Mouse (Mus musculus) testis, adult 2 months (tissue): ENCODE measurements around the gene Gm49352. TPM values are rescaled to one million over a fixed set of nuclear protein-coding genes. Genes with fewer than 3 reads are reported as not detected.
"Not testable (repeated sequence)": the region's sequence is repeated elsewhere in the genome, so short reads cannot be mapped to it uniquely, and the experiment has no call there.

Source experiments
- H3K27ac ChIP-seq: fragments of 200-500 bp; 2 replicates; pipeline ENCODE4 v1.5.1; 2012; ENCODE audit warnings: low read depth, low read length; ENCODE audit not compliant: control insufficient read depth, insufficient read depth
- H3K27me3 ChIP-seq: fragments of 200-500 bp; 2 replicates; pipeline ENCODE4 v1.6.1; 2012; ENCODE audit warnings: mild to moderate bottlenecking, low read length, moderate library complexity; ENCODE audit not compliant: control insufficient read depth, insufficient read depth
- H3K36me3 ChIP-seq: fragments of 200-500 bp; 2 replicates; pipeline ENCODE4 v1.6.1; 2012; ENCODE audit warnings: mild to moderate bottlenecking, low read length; ENCODE audit not compliant: control insufficient read depth, insufficient read depth
- H3K4me1 ChIP-seq: fragments of 200-500 bp; 2 replicates; pipeline ENCODE4 v1.6.1; 2012; ENCODE audit warnings: low read length; ENCODE audit not compliant: control insufficient read depth, insufficient read depth
- H3K4me3 ChIP-seq: fragments of 200-500 bp; 2 replicates; pipeline ENCODE4 v1.5.1; 2012; ENCODE audit warnings: low read depth, mild to moderate bottlenecking, low read length, moderate library complexity, mixed read lengths; ENCODE audit not compliant: control insufficient read depth
- CTCF ChIP-seq: fragments of 200-500 bp; IDR thresholded peaks from 2 replicates; pipeline ENCODE4 v1.5.1; 2012; ENCODE audit warnings: low read depth, mild to moderate bottlenecking, inconsistent platforms, low read length, moderate library complexity; ENCODE audit not compliant: control insufficient read depth, insufficient read depth, insufficient replicate concordance
- POLR2A ChIP-seq: fragments of 200-500 bp; IDR thresholded peaks from 2 replicates; pipeline ENCODE4 v1.6.1; 2012; ENCODE audit warnings: low read depth, mild to moderate bottlenecking, inconsistent platforms, low read length, moderate library complexity; ENCODE audit not compliant: control insufficient read depth
- polyA plus RNA-seq: library from polyadenylated mRNA; depleted of rRNA; stranded (reverse); fragments of >200 nt; gene quantifications from 2 replicates; pipeline ENCODE4 v1.2.3, GENCODE M21; 2012; rRNA removed

The Gm49352 gene
- polyA plus RNA-seq = not detected in 2 replicates

DNA sequence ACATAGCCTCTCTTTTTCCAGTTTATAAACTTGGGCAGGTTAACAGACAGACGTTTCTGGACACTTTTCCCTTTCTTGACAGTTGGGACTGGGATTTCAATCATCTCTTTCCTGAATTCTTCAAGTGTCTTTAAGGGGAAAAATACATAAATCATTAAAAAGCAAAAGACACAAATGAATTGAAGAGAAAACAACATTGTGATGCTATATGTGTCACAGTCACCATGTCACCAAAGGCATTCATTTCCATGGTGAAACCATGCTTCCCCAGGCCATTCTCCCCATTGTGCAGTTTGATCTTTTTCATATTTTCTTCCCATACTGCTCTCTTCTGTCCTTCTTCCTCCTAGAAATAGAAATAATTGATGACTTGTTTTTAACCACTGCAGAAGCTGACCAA lies at the start of gene Gm49352:
Gene Gm49352 (minus strand): TSS at position 101 of the 400 bp plus-strand sequence.
- not testable (repeated sequence) for H3K4me1 ChIP-seq, H3K27me3 ChIP-seq, H3K27ac ChIP-seq, H3K4me3 ChIP-seq, H3K36me3 ChIP-seq

DNA sequence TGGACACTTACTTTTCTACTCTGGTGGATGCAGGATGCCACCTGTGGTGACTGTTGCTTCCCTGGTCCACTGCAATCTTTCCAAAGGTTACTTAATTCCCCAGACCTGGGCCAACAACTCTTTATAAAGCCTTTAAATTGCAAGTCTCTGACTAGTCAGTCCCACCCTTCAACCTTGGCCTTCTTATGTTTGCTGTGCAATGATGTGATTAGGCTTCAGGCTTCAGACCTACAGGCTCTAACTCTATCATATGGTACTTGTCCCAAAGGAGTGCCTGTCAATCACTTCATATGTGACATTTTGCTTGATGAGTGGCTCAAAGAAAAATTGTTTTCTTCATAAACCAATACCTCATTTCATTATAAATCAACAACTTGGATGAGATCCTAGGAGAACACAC lies 2.1 kb upstream of the Gm49352 start, which contains the start of gene Cts3:
Gene Cts3 (minus strand): TSS at position 101 of the 400 bp plus-strand sequence.
- Histone ChIP-seq H3K4me1 (no peaks in the 10 kb centered on the region), H3K4me3 (no peak within 1 kb of the TSS)
- TF ChIP-seq CTCF = no peak
- TF ChIP-seq POLR2A = no peak

DNA sequence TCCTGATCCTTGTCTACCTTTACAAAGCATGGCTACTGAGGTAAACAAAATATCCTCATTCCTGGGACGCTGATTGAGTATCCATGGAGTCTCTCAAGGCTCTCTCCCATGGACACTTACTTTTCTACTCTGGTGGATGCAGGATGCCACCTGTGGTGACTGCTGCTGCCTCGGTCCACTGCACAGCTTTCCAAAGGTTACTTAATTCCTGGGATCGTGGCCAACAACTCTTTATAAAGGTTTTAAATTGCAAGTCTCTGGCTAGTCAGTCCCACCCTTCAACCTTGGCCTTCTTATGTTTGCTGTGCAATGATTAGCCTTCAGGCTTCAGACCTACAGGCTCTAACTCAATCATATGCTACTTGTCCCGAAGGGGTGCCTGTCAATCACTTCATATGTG lies 26.3 kb downstream of the Gm49352 start, which contains the start of gene Ctsm:
Gene Ctsm (minus strand): TSS at position 209 of the 400 bp plus-strand sequence.
- H3K27ac ChIP-seq = no peak within 1 kb of the TSS
- no peaks in the 10 kb centered on the region for H3K27me3 ChIP-seq
- H3K4me1 ChIP-seq = no peaks in the 10 kb centered on the region
- TF ChIP-seq POLR2A (no peak), CTCF (no peak)
- H3K4me3 ChIP-seq = no peak within 1 kb of the TSS
- H3K36me3 ChIP-seq = no peaks in the 10 kb centered on the region

More for the DNA sequence above, 2.1 kb upstream of the Gm49352 start, which contains the start of gene Cts3:
- no peaks in the 10 kb centered on the region for H3K36me3 ChIP-seq
- no peaks in the 10 kb centered on the region for H3K27me3 ChIP-seq
- no peak within 1 kb of the TSS for H3K27ac ChIP-seq

Other genes starting within 250 kb of the Gm49352 start
- gene Cts7, start 210.0 kb downstream of the Gm49352 start, polyA plus RNA-seq = not detected in 2 replicates
- not detected in 2 replicates for gene Ctsm, start 26.3 kb downstream of the Gm49352 start, polyA plus RNA-seq
- gene Cts3, start 2.0 kb upstream of the Gm49352 start, polyA plus RNA-seq = not detected in 2 replicates